Mouse (Mus musculus) gastrocnemius, adult 2 months (tissue): ENCODE measurements around the gene Olfr115. TPM values are rescaled to one million over a fixed set of nuclear protein-coding genes. Genes with fewer than 3 reads are reported as not detected.

Source experiments
- DNase-seq: peaks from one replicate; pipeline ENCODE4 v3.0.0; 2022
- H3K27ac ChIP-seq: fragments of 200-600 bp; 2 replicates; pipeline ENCODE4 v1.8.1; 2022; ENCODE audit warnings: mild to moderate bottlenecking
- H3K4me3 ChIP-seq: fragments of 200-600 bp; 2 replicates; pipeline ENCODE4 v1.8.1; 2022; ENCODE audit warnings: mild to moderate bottlenecking, moderate library complexity
- CTCF ChIP-seq: fragments of 200-600 bp; IDR thresholded peaks from 2 replicates; pipeline ENCODE4 v1.8.1; 2022; ENCODE audit warnings: antibody characterized with exemption, mild to moderate bottlenecking, moderate library complexity
- intact Hi-C: fragments of 180-260 bp; cut with DNase I; formaldehyde crosslinking; loops from one replicate; pipeline ENCODE4 v1.15.1; 2025
- long read RNA-seq, 2 experiments: library from polyadenylated mRNA; stranded (forward); transcript quantifications; one replicate each; pipeline ENCODE4 v2.0.0; 2021
- total RNA-seq, 2 experiments: library from RNA; stranded (reverse); gene quantifications; 2 replicates each; pipeline ENCODE4 v1.2.3; 2021

Gene Olfr115
- not detected for total RNA-seq
- long read RNA-seq, experiment 1, result 0 reads
- long read RNA-seq, experiment 2, result 0 reads

- H3K4me3 ChIP-seq, result no peak within 1 kb of the TSS
- no peak for DNase-seq
- TF ChIP-seq CTCF, result no peak
- no peak within 1 kb of the TSS for H3K27ac ChIP-seq
- intact Hi-C loops, result no loop called here
These were observed at the start of gene Olfr115, which contains the start of gene Olfr116 for GRCm38 (mm10) chr17:37627009-37627408. Olfr115 (minus strand) TSS chr17:37627109. Olfr116 (minus strand) TSS chr17:37627199.

GRCm38 (mm10) chr17:37666688-37667087 is 39.8 kb upstream of the Olfr115 start, which contains the start of gene Olfr118:
Olfr118 (plus strand) TSS chr17:37666988.
- no peak within 1 kb of the TSS for H3K27ac ChIP-seq
- H3K4me3 ChIP-seq, result no peak within 1 kb of the TSS
- intact Hi-C loops, result no loop called here
- no peak for DNase-seq
- TF ChIP-seq CTCF, result no peak

- DNase-seq, result no peak
- H3K4me3 ChIP-seq, result no peak within 1 kb of the TSS
- H3K27ac ChIP-seq, result no peak within 1 kb of the TSS
- intact Hi-C loops, result no loop called here
- TF ChIP-seq CTCF, result no peak
These were observed 36.8 kb upstream of the Olfr115 start, which contains the start of gene Olfr117 for GRCm38 (mm10) chr17:37663682-37664081. Olfr117 (minus strand) TSS chr17:37663782.

GRCm38 (mm10) chr17:37592643-37593042 is 34.3 kb downstream of the Olfr115 start, which contains the start of gene Olfr114:
Olfr114 (minus strand) TSS chr17:37592743.
- no peak for TF ChIP-seq CTCF
- Histone ChIP-seq H3K4me3 (no peak within 1 kb of the TSS), H3K27ac (no peak within 1 kb of the TSS)
- intact Hi-C loops, result no loop called here
- no peak for DNase-seq

- no peak for TF ChIP-seq CTCF
- no peak within 1 kb of the TSS for H3K4me3 ChIP-seq
- DNase-seq, result no peak
- intact Hi-C loops, result no loop called here
- H3K27ac ChIP-seq, result no peak within 1 kb of the TSS
These were observed 49.3 kb downstream of the Olfr115 start, which contains the start of gene Olfr113 for GRCm38 (mm10) chr17:37577563-37577962. Olfr113 (minus strand) TSS chr17:37577663.

GRCm38 (mm10) chr17:37569351-37569750 is 57.6 kb downstream of the Olfr115 start, which contains the start of gene Olfr112:
Olfr112 (minus strand) TSS chr17:37569451.
- no peak for TF ChIP-seq CTCF
- Histone ChIP-seq H3K4me3 (no peak within 1 kb of the TSS), H3K27ac (no peak within 1 kb of the TSS)
- DNase-seq, result no peak
- intact Hi-C loops, result no loop called here

Other genes starting within 250 kb of the Olfr115 start
- gene Olfr105-ps, start 248.1 kb downstream of the Olfr115 start, total RNA-seq, result not detected
- not detected for gene Olfr106-ps, start 236.7 kb downstream of the Olfr115 start, total RNA-seq
- not detected for gene Olfr107, start 227.9 kb downstream of the Olfr115 start, total RNA-seq
- not detected for gene Olfr108, start 181.6 kb downstream of the Olfr115 start, total RNA-seq
- gene Olfr109, start 168.2 kb downstream of the Olfr115 start, total RNA-seq, result not detected
- gene H2-M2, start 143.6 kb downstream of the Olfr115 start, total RNA-seq, result not detected
- gene Olfr110, start 134.6 kb downstream of the Olfr115 start, total RNA-seq, result not detected
- not detected for gene Olfr111, start 119.1 kb downstream of the Olfr115 start, total RNA-seq
- not detected for gene Olfr112, start 57.7 kb downstream of the Olfr115 start, total RNA-seq
- gene Olfr113, start 49.4 kb downstream of the Olfr115 start, total RNA-seq, result not detected
- not detected for gene Olfr114, start 34.4 kb downstream of the Olfr115 start, total RNA-seq
- not detected for gene Olfr116, start 90 bp upstream of the Olfr115 start, total RNA-seq
- not detected for gene Olfr117, start 36.7 kb upstream of the Olfr115 start, total RNA-seq
- not detected for gene Olfr118, start 39.9 kb upstream of the Olfr115 start, total RNA-seq
- gene Olfr119, start 69.5 kb upstream of the Olfr115 start, total RNA-seq, result not detected
- not detected for gene Olfr120, start 94.7 kb upstream of the Olfr115 start, total RNA-seq
- not detected for gene Olfr121, start 121.7 kb upstream of the Olfr115 start, total RNA-seq
- not detected for gene Olfr122, start 141.5 kb upstream of the Olfr115 start, total RNA-seq
- not detected for gene Olfr123, start 166.4 kb upstream of the Olfr115 start, total RNA-seq
- gene Olfr124, start 172.8 kb upstream of the Olfr115 start, total RNA-seq, result not detected
- gene Olfr125, start 205.8 kb upstream of the Olfr115 start, total RNA-seq, result not detected
- not detected for gene Olfr126, start 220.4 kb upstream of the Olfr115 start, total RNA-seq